Mouse (Mus musculus) cerebellum, adult 2 months (tissue): Measurements from ENCODE around the gene Idh3a.

Experiments
- CTCF ChIP-seq: fragments of 200-500 bp; IDR thresholded peaks from 2 replicates; pipeline ENCODE4 v1.5.1; 2011; ENCODE audit warnings: low read depth, mild to moderate bottlenecking, control low read depth, low read length, moderate library complexity, borderline replicate concordance; ENCODE audit not compliant: insufficient read depth
- POLR2A ChIP-seq: fragments of 200-500 bp; IDR thresholded peaks from 2 replicates; pipeline ENCODE4 v1.6.1; 2011; ENCODE audit warnings: low read length, control low read depth, borderline replicate concordance; ENCODE audit not compliant: insufficient read depth

GRCm38 (mm10) chr9:54612781-54613191, 26.7 kb downstream of the Idh3a start:
- TF ChIP-seq CTCF (no peak), POLR2A (no peak)
